Mouse (Mus musculus) urinary bladder, postnatal 10 days (tissue): ENCODE measurements around the gene Pip4k2a.

ENCODE experiments used
- DNase-seq: peaks from one replicate; pipeline ENCODE4 v3.0.0; 2022; ENCODE audit warnings: low spot score

The Pip4k2a gene

DNA sequence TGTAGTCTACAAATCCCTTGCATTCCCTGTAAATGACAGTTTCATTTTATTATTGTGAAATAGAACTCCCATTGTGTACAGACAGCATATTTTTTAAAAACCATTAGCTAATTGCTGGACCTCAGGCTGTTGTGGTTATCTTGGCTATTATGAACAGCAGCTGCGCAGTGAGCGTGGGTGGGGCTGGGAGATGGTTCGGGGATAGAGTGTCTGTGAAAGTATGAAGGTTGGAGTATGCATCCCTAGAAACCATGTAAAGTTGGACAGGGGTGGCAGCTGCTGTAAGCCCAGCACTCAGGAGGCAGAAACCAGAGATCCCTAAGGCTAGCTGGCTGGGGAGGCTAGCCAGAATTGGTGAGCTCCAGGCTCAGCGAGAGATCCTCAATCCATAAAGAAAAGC, 158.4 kb downstream of the Pip4k2a start:
- no peak for DNase-seq

DNA sequence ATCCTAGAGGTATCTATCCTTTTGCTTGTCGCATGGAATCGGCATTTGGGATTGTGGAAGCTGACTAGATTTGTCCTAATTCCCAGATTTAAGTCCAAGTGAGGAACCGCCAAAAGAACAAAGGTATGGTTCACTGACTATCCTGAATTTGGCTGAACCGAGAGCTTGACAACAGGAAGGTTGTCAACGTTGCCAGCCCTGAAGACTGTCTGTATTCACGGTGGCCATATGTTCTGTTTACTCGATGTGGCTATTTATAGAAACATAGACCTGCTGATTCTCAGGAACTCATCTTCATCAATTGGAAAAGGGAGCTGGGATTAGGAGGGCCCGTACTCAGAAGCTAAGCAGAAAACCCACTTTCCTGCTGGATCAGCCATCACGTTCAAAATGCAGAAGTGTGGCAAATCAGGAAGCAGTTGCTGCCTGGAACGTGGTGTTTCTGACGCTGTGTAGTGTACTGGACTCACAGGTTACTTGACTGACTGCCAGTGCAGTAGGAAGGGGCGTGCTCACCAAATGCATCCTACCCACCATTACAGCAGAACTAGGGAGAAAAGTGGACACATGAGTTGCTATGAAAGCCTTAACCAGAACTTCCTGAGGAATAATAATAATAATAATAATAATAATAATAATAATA, 162.5 kb downstream of the Pip4k2a start:
- no peak for DNase-seq

DNA sequence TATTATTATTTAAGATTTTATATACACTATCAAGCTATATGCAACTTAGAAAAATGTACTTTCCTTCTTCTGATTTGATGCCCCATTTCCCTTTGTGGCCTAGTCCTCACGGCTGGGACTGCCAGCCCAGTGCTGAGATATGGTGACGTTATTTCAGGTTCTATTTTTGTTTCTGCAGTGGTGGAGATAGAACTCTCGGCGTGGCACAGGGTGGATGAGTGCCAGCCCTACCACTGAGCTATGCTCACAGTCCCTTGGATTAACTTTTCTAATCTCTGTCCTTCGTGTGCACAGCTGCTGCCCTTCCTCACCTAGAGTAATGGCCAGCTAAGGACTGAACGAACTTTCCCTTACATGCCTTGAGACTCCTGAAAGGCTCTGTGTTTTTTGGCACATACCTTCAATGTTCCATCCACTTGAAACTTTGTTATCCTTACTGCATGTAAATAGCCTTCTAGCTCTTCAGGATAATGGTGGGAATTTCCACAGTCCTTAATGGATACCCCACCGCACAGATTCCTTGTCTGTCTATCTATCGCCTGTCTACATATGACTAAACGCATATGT, 164.8 kb downstream of the Pip4k2a start:
- DNase-seq: no peak

DNA sequence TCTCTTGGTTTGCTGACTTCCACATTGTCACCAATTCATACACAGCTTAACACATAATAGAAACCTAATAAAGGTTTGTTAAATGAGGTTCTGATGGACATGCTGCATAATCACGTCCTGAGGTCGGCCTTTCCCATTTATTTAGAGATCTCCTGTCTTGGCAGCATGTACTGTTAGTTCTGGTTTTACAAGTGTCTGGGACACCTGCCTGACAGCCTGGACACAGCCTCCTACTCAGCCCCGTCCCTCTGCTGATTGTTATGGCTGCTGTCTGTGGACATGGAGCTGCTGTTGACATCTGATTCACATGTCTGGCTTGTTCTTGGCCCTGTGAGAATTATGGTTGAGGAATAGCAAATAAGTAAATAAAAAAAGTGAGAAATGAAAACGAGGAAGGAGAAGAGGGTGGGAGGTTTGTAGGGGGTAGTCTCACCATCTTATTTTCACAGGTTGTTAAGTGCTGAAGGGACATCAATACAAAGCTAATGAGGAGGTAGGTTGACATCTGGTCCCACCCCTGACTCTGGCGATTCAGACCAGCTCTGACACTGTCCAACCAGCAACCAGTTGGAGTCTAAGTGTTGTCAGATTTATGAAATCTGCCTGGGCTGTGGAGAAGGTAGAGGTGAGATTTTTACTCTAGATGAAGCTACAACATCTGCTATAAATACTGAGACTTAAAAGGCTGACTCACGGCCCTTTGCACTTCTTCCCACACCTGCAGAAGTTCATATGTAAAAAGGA, 166.7 kb downstream of the Pip4k2a start:
- no peak for DNase-seq

DNA sequence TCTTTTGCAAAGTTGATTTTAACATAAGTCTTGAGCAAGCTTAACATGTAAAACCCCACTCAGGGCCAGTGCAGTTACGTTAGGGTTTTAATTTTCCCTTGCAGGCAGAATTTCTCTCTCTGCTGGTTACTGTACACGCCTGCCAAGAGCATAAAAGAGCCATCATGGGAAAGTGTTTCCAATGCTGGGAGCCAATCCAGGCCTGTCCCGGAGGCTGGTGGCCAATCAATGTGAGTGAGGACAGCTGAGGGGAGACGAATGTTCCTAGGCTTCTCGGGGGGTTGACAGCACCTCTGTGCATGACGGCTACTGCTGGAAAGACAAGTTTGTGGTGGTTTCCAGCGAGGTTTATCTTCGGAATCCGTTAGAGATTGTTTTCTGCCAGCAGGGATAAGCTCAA, 175.2 kb downstream of the Pip4k2a start:
- no peak for DNase-seq

DNA sequence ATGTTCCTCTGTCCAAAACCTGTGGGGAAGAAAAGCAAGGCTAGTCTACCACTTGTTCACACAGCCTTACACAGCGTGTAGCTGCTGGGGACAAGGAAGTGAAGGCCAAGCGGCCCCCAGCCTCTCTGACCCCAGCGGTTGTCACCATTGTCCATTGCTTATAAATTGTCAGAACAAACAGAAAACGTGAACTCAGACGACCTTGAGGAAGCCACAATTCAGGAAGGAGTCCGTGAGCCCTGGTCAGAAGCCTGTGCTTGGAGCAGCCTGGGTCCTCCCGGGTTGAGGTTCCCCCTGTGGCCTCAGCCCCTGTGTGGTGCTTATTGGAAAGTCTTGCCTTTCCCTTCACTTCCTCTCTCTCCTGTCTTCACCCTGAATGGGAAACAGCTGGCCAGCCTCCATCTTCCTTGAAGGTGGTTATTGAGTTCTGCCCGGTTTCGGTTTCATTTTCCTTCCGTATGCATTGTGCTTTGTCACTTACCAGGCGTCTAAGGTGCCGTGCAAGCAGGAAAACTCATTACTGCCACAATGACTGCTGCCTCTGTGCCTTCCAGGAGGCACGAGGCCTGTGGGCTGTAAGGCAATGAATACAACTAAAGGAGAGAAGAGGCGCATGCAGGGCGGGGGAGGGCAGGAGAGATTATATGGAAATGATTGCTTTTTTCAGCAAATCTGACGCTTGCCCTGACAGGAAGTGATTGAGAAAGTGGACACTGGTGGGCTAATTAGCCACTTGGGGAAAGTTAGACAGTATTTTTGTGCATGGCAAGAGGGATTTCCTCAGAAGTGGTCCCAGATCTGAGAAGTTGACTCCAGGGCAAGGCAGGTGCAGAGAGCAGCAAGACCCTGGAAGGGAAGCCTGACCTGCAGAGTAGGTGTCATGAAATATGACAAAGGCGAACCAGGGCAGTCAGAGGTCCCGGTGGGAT, 176.2 kb downstream of the Pip4k2a start:
- DNase-seq: no peak

DNA sequence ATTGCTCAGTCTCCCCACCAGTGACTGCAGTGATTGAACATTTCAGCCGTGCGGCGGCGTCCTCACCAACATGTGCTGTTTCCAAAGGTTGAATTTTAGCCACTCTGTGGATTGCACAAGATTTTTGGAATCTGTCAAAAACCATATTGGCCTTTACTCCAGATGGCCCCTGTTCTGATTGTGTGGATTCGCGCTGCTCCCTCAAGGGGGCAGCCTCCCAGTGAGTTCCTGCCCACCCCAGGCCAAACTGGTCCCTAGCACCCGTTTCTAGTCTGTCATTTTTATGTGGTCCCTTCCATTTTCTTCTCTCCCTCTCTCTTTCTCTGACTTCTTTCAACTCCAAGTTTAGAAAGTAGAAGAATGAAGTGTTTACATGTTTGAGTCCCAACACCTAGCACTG, 178.4 kb downstream of the Pip4k2a start:
- no peak for DNase-seq

DNA sequence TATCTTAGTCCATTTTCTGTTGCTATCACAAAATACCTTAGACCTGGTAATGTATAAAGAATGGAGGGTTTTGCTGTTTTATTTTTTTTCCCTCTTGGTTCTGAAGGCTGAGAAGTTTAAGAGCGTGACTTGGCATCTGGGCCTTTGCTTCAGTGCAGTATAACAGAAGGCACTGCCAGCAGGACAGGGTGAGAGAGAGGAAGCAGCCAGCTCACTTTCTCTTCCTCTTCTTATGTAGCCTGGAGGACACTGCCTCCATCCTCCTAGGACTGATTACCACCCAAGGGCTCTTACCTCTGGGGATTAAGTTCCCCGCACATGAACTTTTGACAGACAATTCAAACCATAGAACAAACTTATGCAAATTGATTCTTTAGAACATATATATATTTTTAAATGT, 181.9 kb downstream of the Pip4k2a start:
- no peak for DNase-seq

DNA sequence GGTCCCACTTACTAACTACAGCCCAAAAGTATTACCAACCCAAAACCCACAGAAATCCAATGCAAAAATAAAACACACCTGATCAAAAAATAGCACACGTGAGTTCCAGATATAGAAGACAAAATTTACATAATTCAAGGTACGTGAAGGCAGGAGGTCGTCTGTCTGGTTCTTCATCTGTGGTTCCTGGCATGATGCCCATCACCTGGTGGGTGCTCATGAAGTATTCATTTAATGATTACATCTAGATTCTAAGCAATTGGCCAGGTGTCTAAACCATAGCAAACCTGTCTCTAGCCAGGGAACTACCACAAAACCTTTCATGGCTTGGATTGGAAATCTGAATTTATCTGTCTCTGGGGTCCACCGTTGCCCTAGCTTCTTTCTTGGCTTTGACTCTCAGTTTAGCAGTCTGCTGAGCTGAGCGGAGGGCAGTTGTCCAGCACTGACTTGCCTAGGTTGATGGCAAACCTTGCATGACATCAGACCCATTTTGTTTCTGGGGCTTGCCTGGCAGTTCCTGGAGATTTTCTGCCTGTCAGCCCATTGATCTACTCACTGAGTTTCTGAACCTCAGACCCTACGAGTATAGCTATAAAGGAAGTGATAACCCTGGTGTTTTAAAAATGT, 182.5 kb downstream of the Pip4k2a start:
- DNase-seq: no peak

DNA sequence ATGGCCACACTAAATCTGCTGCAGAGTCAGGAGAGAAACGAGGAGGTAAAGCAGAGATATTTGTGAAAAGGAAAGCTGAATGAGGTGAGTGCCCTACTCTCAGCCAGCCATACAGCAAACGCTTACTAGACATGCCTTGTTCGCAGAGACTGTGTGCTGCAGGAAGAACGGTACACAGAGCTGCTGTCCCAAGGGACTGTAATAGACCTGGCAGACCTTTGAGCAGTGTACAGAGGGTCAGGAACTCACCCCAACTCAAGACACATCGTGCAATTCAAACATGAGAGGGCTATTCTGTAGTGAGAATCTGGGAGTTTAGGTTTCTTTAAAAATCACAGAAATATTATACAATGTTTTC, 183.5 kb downstream of the Pip4k2a start:
- no peak for DNase-seq

DNA sequence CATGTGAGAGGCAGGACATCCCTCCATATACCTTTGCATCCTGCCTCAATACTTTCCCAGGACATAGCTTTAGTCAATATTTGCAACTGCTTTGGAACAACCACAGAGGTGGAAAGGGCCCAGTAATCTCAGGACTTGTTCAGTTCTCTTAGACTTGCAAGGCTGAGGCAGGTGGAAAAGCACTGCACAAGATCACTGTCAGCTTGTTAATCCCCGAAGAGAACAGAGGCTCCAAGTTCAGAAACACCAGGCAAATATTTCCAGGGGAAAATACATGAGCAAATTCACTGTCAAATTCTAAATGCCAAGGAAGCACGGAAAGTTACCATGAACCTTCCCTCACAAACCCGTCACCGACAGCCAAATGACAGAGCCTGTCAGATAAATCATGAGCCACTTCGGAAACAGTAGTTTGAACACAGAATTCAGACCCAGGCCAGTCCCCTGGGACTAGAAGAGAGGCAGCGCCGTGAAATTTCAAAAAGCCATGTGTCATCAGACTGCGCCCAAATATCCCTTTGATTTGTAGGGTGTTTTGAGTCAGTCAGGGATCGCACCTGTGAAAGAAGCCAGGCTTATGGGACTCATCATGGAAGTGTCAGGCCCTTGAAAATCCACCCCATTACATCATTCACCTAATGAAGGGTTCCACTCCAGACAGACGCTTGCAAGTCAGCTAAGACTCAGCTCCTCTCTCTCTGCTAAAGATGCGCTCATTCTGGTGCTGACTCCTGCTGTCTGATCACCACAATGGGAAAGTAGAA, 184.1 kb downstream of the Pip4k2a start:
- DNase-seq: no peak

DNA sequence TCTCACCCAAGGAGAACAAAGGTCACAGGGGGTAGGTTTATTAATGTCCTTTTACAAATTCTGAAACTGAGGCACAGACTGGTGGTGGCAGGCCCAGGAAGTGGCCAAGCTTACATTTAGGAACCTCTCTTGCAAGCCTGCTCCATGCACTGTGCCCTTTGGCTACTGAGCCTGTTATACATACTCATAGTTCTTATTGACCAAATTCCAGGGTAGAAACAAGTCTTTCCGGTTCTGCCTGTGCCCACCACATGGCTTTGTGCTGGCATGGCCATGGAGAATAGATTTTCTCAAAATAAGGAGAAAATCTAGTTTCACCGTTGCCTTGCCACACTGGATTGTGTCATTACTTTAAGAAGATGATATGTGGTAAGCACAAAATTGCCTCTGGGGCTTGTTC, 190.0 kb downstream of the Pip4k2a start:
- DNase-seq: no peak

DNA sequence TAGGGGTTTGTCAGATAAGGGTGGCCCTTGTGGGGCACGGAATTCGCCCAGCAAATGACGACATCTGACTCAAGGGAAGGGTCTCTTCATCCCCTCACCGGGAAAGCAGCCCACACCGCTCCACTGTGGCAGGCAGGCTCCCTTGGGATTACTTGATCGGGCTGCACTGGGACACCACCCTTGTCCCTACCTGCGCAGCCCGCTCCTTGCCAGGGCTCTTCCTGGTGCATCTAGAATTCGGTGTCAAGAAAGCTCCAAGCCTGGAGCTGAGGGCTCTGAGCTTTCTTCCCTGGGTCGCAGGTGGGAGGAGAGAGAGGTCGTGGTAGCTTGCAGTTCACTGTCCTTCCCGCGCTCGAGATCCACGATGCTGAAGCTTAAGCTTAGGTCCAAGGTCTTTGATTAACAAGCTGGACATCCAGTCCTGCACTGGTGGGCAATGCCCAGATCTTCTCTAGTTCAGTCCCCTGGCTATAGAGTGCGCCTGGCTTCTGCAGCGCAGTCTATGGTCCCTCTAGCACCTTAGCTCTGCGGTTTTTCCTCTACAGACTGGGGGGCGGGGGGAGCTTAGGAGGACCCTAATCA, 196.6 kb downstream of the Pip4k2a start:
- no peak for DNase-seq

DNA sequence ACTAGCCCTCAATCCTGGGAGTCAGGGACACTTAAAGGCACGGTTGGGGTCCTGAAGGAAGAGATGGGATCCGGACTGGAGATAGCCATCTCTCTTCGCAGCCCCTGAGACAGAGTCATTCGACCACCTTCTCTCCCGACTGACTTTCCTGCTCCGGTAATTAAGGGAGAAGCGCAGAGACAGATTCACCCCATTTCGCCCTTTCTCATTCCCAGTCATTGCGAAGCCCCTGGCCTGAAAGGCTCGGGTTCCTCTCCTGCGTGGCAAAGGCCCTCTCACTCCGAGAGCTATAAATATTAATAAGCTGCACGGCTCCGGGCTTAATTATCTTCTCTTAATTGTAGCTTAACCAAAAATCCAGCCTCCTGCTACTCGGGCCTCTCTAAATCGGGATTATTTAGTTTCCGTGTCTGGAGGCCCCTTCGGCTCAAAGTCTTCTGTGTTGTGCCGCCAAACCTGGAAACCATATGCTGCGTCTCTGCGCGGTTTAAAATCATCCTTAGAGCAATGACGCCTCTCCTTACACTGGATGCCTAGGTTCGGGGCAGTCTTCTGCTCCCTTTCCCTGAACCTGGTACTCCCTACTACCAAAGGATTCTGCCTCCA, 197.2 kb downstream of the Pip4k2a start:
- no peak for DNase-seq

DNA sequence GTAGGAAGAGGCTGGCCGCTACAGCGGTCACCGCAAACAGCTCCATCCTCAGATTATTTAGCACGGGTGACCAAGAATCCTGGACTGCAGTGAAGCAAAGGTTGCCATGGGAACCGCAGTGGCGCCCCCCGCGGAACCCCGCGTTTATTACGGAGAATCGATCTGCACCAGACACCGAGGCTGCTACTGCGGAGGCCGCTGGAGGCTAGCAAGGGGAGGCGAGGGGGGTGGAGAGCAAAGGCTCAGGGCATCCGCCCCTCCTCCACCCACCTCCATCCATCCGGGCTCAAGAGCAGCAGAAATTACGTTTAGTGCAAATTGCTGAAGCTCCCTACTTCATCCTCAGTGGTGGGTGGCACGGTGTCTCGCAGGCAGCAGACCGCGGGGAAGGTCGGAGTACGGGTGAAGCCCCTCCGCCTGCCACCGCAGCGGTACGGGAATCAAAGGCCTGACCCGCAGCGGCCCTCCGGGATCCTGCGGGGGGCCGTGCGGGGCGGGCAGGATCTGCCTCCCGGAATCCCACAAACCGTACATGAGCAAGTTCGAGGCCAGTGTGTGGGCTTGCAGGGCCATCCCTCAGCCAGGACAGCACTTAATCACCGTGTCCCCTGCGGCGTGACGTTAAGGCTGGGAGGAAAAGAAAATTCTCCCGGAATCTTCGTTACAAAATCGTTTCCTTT, 197.8 kb downstream of the Pip4k2a start:
- no peak for DNase-seq

DNA sequence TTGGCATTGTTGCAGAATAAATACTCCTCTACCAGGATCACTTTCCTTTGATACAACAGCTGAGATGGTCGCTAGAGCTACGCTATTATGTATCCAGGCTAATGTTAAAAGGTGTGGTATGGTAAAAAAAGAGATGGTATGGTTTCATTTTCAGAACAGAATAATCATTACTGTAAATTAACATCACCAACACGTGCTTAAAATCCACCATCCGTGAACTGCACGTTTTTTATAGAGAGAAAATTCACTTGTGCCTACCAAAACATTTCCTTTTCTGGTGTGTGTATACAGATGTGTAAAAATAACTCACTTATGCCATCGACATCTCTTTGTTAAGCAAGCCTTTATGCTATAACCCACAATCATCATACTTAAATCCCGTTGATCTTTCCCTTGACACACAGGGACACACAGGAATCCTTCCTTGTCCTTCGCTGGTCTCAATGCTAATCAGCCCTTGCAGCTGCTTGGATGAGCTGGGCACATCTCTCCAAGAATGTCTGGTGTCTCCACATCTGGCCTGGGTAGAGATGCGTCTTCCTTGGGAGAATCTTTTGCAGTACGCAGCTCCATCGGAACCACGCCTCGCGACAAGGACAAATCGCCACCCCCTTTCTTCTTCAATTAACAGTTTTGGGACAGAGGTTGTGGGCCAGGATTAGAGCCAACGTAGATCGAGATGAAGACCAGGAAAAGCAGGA, 198.5 kb downstream of the Pip4k2a start:
- DNase-seq: no peak

DNA sequence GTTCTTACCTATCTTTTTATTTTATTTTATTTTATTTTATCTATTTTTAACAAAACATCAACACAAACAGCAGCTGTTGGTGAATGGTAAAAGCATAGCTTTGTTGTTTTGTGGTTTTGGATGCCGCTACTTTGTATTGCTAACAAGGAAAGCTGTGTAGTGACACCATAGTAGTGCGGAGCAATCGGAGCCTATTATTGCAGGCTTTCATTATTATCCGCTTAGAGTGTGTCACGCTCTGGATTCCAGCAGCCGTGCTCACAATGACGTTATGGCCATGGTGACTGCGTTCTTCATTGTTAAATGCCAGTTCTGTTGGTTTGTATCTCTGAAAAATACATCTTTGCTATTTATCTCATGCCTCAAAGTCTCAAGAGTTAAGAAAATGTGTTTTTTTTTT, 200.2 kb downstream of the Pip4k2a start:
- no peak for DNase-seq

DNA sequence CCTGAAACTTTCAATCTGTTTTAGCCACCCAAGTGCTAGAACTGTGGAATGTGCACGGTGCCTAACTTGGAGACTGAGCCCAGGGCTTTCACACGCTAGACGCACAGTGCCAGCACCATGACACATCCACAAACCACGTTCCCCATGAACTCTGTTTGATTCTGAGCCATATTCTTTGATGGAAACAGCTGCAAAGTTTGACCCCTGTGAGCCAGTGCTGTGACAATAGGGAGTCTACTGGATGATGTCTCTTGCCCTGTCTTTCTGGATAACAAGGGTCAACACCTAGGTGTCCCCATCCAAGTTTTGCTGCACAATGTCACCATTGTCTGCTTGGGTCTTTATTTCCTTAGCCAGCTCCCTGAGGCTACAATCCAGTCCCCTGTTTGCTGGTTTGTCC, 203.7 kb downstream of the Pip4k2a start:
- DNase-seq: no peak
